Mouse (Mus musculus): Measurements from ENCODE around the gene Klc4.

Klc4 gene

GRCm38 (mm10) chr17:46651755-46652547, 6.1 kb upstream of the Klc4 start:
- DNase-seq (ENCODE audit: low spot score in 2 of 2) = no peak

GRCm38 (mm10) chr17:46651292-46651691, 5.5 kb upstream of the Klc4 start:
- no peak for DNase-seq (ENCODE audit: low spot score in 2 of 2)

GRCm38 (mm10) chr17:46650232-46651031, 4.6 kb upstream of the Klc4 start, which contains the start of gene Cul7:
Cul7 (plus strand) TSS chr17:46650337.
- peak; percentile 81 to 91 for DNase-seq (ENCODE audit: low spot score in 2 of 2)

GRCm38 (mm10) chr17:46649811-46650210, 4.0 kb upstream of the Klc4 start:
- no peak for DNase-seq (ENCODE audit: low spot score in 2 of 2)

- DNase-seq (ENCODE audit: low spot score in 2 of 2) = no peak
These were observed 2.6 kb upstream of the Klc4 start for GRCm38 (mm10) chr17:46648436-46648835.

- no peak for DNase-seq (ENCODE audit: low spot score in 2 of 2)
These were observed 1.5 kb upstream of the Klc4 start for GRCm38 (mm10) chr17:46647279-46647678.

- DNase-seq (ENCODE audit: low spot score in 2 of 2) = no peak
These were observed 470 bp upstream of the Klc4 start for GRCm38 (mm10) chr17:46646322-46646662.

- peak; percentile 60 to 79 for DNase-seq (ENCODE audit: low spot score in 2 of 2)
These were observed 826 bp downstream of the Klc4 start for GRCm38 (mm10) chr17:46644916-46645475.

- DNase-seq (ENCODE audit: low spot score in 2 of 2) = no peak
These were observed 1.5 kb downstream of the Klc4 start for GRCm38 (mm10) chr17:46644152-46644805.

GRCm38 (mm10) chr17:46642060-46642459, 3.8 kb downstream of the Klc4 start:
- no peak for DNase-seq (ENCODE audit: low spot score in 2 of 2)

GRCm38 (mm10) chr17:46639929-46640328, 5.9 kb downstream of the Klc4 start:
- DNase-seq (ENCODE audit: low spot score in 2 of 2) = no peak

- peak in 1 of 2 experiments; percentile 55 for DNase-seq (ENCODE audit: low spot score in 2 of 2)
These were observed 8.8 kb downstream of the Klc4 start for GRCm38 (mm10) chr17:46636831-46637523.

GRCm38 (mm10) chr17:46629685-46630441, 16.0 kb downstream of the Klc4 start:
- peak in 1 of 2 experiments; percentile 62 for DNase-seq (ENCODE audit: low spot score in 2 of 2)

GRCm38 (mm10) chr17:46628791-46629684, 16.8 kb downstream of the Klc4 start, which contains the start of gene Ptk7:
Ptk7 (minus strand) TSS chr17:46629504.
- DNase-seq (ENCODE audit: low spot score in 2 of 2) = peak in 1 of 2 experiments; percentile 55

- DNase-seq (ENCODE audit: low spot score in 2 of 2) = no peak
These were observed 17.4 kb downstream of the Klc4 start for GRCm38 (mm10) chr17:46628471-46628790.

GRCm38 (mm10) chr17:46627409-46627808, 18.4 kb downstream of the Klc4 start:
- DNase-seq (ENCODE audit: low spot score in 2 of 2) = no peak

GRCm38 (mm10) chr17:46624598-46624997, 21.2 kb downstream of the Klc4 start:
- no peak for DNase-seq (ENCODE audit: low spot score in 2 of 2)

- no peak for DNase-seq (ENCODE audit: low spot score in 2 of 2)
These were observed 21.8 kb downstream of the Klc4 start for GRCm38 (mm10) chr17:46623819-46624557.

GRCm38 (mm10) chr17:46622269-46622668, 23.6 kb downstream of the Klc4 start:
- no peak for DNase-seq (ENCODE audit: low spot score in 2 of 2)
